Mouse (Mus musculus) brown adipose tissue, adult 24 weeks (tissue): ENCODE data around the gene Fosb. TPM values are rescaled to one million over a fixed set of nuclear protein-coding genes. Genes with fewer than 3 reads are reported as not detected.

Source experiments
- H3K27ac ChIP-seq: fragments of 200-500 bp; replicated peaks from 2 replicates; pipeline ENCODE4 v1.5.1; 2012; ENCODE audit warnings: low read depth, mild to moderate bottlenecking, low read length
- H3K4me1 ChIP-seq: fragments of 200-500 bp; 2 replicates; pipeline ENCODE4 v1.6.1; 2012; ENCODE audit warnings: low read length, mixed read lengths; ENCODE audit not compliant: control insufficient read depth, insufficient read depth, insufficient read length
- H3K4me3 ChIP-seq: fragments of 200-500 bp; 2 replicates; pipeline ENCODE4 v1.5.1; 2012; ENCODE audit warnings: low read depth, mild to moderate bottlenecking, low read length, moderate library complexity; ENCODE audit not compliant: insufficient read depth
- polyA plus RNA-seq: library from polyadenylated mRNA; stranded (reverse); fragments of >200 nt; gene quantifications from 2 replicates; pipeline ENCODE4 v1.2.4, GENCODE M21; 2012; ENCODE audit not compliant: missing spikeins, insufficient read depth, insufficient read length

Gene Fosb
- polyA plus RNA-seq, 1 experiment, result 48.0 TPM

- H3K4me1 ChIP-seq, result peaks cover 27% of the 10 kb centered on the region
- H3K27ac ChIP-seq, result peak overlapping the region; percentile 98
- peak overlapping the region; percentile 60 for H3K4me3 ChIP-seq
Observed at GRCm38 (mm10) chr7:19268993-19269681, 40.7 kb downstream of the Fosb start.

GRCm38 (mm10) chr7:19267051-19267450 is 42.8 kb downstream of the Fosb start:
- no peak overlapping the region for H3K4me3 ChIP-seq
- H3K4me1 ChIP-seq, result peaks cover 27% of the 10 kb centered on the region
- H3K27ac ChIP-seq, result peak overlapping the region; percentile 19; the same call in 1 of the 2 replicates

- Histone ChIP-seq H3K4me3 (no peak overlapping the region), H3K4me1 (peaks cover 27% of the 10 kb centered on the region), H3K27ac (peak overlapping the region; percentile 46)
Observed at GRCm38 (mm10) chr7:19265928-19266822, 43.7 kb downstream of the Fosb start.

GRCm38 (mm10) chr7:19265147-19265546 is 44.7 kb downstream of the Fosb start:
- no peak overlapping the region for H3K27ac ChIP-seq
- peaks cover 27% of the 10 kb centered on the region for H3K4me1 ChIP-seq
- H3K4me3 ChIP-seq, result no peak overlapping the region

GRCm38 (mm10) chr7:19258336-19258735 is 51.5 kb downstream of the Fosb start:
- peaks cover 9% of the 10 kb centered on the region; the same call in 1 of the 2 replicates for H3K4me1 ChIP-seq
- H3K4me3 ChIP-seq, result no peak overlapping the region
- no peak overlapping the region for H3K27ac ChIP-seq

- no peak overlapping the region for H3K27ac ChIP-seq
Observed at GRCm38 (mm10) chr7:19257390-19258022, 52.3 kb downstream of the Fosb start.

GRCm38 (mm10) chr7:19256567-19256966 is 53.3 kb downstream of the Fosb start:
- H3K27ac ChIP-seq, result no peak overlapping the region
- H3K4me1 ChIP-seq, result peaks cover 9% of the 10 kb centered on the region; the same call in 1 of the 2 replicates
- H3K4me3 ChIP-seq, result no peak overlapping the region

More at GRCm38 (mm10) chr7:19257390-19258022, 52.3 kb downstream of the Fosb start:
- Histone ChIP-seq H3K4me1 (peaks cover 9% of the 10 kb centered on the region; the same call in 1 of the 2 replicates), H3K4me3 (no peak overlapping the region)

GRCm38 (mm10) chr7:19255395-19255794 is 54.5 kb downstream of the Fosb start:
- H3K4me3 ChIP-seq, result no peak overlapping the region
- no peak overlapping the region for H3K27ac ChIP-seq
- H3K4me1 ChIP-seq, result peaks cover 9% of the 10 kb centered on the region; the same call in 1 of the 2 replicates

GRCm38 (mm10) chr7:19253437-19253836 is 56.4 kb downstream of the Fosb start:
- peak overlapping the region; percentile 75 for H3K27ac ChIP-seq
- H3K4me3 ChIP-seq, result no peak overlapping the region
- peaks cover 7% of the 10 kb centered on the region; the same call in 1 of the 2 replicates for H3K4me1 ChIP-seq

Other genes with a start within 250 kb of the Fosb start
- gene Dmwd, start 233.8 kb downstream of the Fosb start, polyA plus RNA-seq, result 9.6 and 12.0 TPM in 2 replicates
- gene Dmpk, start 226.2 kb downstream of the Fosb start, polyA plus RNA-seq, result 50.7 and 72.5 TPM in 2 replicates
- gene Six5, start 215.5 kb downstream of the Fosb start, polyA plus RNA-seq, result 6.2 and 7.1 TPM in 2 replicates
- gene Gm4969, start 191.7 kb downstream of the Fosb start, polyA plus RNA-seq, result not detected in 2 replicates
- gene Fbxo46, start 190.2 kb downstream of the Fosb start, polyA plus RNA-seq, result 1.7 and 3.3 TPM in 2 replicates
- 7.5 and 9.1 TPM in 2 replicates for gene Qpctl, start 160.8 kb downstream of the Fosb start, polyA plus RNA-seq
- gene Snrpd2, start 160.3 kb downstream of the Fosb start, polyA plus RNA-seq, result 30.3 and 42.2 TPM in 2 replicates
- 0.44 TPM in 1 of 2 replicates, not detected in the other for gene Gipr, start 143.9 kb downstream of the Fosb start, polyA plus RNA-seq
- 7.7 and 9.2 TPM in 2 replicates for gene Eml2, start 133.6 kb downstream of the Fosb start, polyA plus RNA-seq
- 3.8 and 4.7 TPM in 2 replicates for gene Gpr4, start 97.5 kb downstream of the Fosb start, polyA plus RNA-seq
- 28.9 and 29.2 TPM in 2 replicates for gene Opa3, start 81.7 kb downstream of the Fosb start, polyA plus RNA-seq
- 13.4 and 19.2 TPM in 2 replicates for gene Vasp, start 38.2 kb downstream of the Fosb start, polyA plus RNA-seq
- not detected in 2 replicates for gene Ppm1n, start 30.0 kb downstream of the Fosb start, polyA plus RNA-seq
- 14.9 and 16.6 TPM in 2 replicates for gene Rtn2, start 27.4 kb downstream of the Fosb start, polyA plus RNA-seq
- gene Ercc1, start 34.7 kb upstream of the Fosb start, polyA plus RNA-seq, result 32.6 and 38.4 TPM in 2 replicates
- gene Cd3eap, start 49.4 kb upstream of the Fosb start, polyA plus RNA-seq, result 3.3 and 5.5 TPM in 2 replicates
- gene Ppp1r13l, start 49.7 kb upstream of the Fosb start, polyA plus RNA-seq, result 1.7 and 4.1 TPM in 2 replicates
- 4.4 and 6.4 TPM in 2 replicates for gene Ercc2, start 72.0 kb upstream of the Fosb start, polyA plus RNA-seq
- gene Klc3, start 94.1 kb upstream of the Fosb start, polyA plus RNA-seq, result not detected in 2 replicates
- 328 and 404 TPM in 2 replicates for gene Ckm, start 94.7 kb upstream of the Fosb start, polyA plus RNA-seq
- 9.8 and 10.9 TPM in 2 replicates for gene Mark4, start 148.8 kb upstream of the Fosb start, polyA plus RNA-seq
- gene Exoc3l2, start 153.3 kb upstream of the Fosb start, polyA plus RNA-seq, result 0.79 and 1.0 TPM in 2 replicates
- 3.4 and 4.0 TPM in 2 replicates for gene Bloc1s3, start 198.3 kb upstream of the Fosb start, polyA plus RNA-seq
- 39.3 and 49.9 TPM in 2 replicates for gene Trappc6a, start 198.3 kb upstream of the Fosb start, polyA plus RNA-seq
- not detected in 2 replicates for gene Nkpd1, start 207.8 kb upstream of the Fosb start, polyA plus RNA-seq